Comparison of ENCODE assay signal across 9 mouse cellular contexts in the genomic region with DNA sequence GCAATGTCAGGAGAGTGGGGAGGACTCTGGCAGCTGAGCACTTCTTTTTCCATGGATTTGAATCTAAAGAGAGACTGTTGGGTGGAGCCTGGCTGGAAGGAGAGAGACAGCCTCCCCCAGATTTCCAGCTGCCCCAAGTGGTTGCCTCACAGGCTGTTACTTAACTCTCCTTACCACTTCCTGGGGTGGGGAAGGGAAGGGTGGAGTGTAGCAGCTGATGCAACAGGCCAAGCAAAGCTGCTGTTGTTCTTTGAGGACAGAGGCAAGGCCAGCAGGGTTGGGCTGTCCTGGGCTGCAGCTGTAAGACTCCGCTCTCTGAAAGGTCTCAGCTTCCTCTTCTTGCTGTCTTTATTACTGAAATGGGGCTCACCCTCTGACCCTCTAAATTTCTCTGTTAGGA. TPM values are rescaled to one million over a fixed set of nuclear protein-coding genes. Genes with fewer than 3 reads are reported as not detected.
A peak's percentile ranks its signal among the peaks of the same experiment; 100 is the strongest.
DNase-seq lines count a peak whose midpoint lies in the region; ATAC-seq and TF ChIP-seq lines count a peak whose summit lies in the region.
"Had no signal": no experiment of that assay in that cellular context is flagged by ENCODE, and none has a peak within 500 bp of the region (broad histone marks: within the 10 kb centered on the region; RNA-seq: fewer than 3 reads in every experiment).

No protein-coding gene starts in this region.

- TF ChIP-seq CTCF in heart, postnatal 0 days (IDR thresholded peaks at IDR 0.05; ENCODE audit: low read depth), result no peak

- DNase-seq in limb, embryonic 14.5 days (ENCODE audit: low spot score), result peak; percentile 38
- no peak for DNase-seq in limb, embryonic 10.5 days (ENCODE audit: low spot score)
- DNase-seq in c-Kit-positive CD71-negative TER-119-negative erythroid progenitor cells, embryonic 14.5 days (ENCODE audit: low read depth), result peak; percentile 62
- DNase-seq in heart, postnatal 0 days (ENCODE audit: low spot score), result peak; percentile 69
- peak; percentile 55 for DNase-seq in ovary, postnatal 36 days (ENCODE audit: low spot score)
- peak; percentile 67 to 87 for DNase-seq in urinary bladder, postnatal 36 days (ENCODE audit: low spot score in 2 of 2)

- H3K4me1 ChIP-seq in limb, embryonic 14.5 days (ENCODE audit: control insufficient read depth, insufficient read depth, low read length), result no peaks in the 10 kb centered on the region
- H3K4me1 ChIP-seq in limb, embryonic 10.5 days, result 0 out of 2 replicates have a peak, but pooled peaks cover 2% of the 10 kb centered on the region
- H3K4me1 ChIP-seq in heart, postnatal 0 days (ENCODE audit: control insufficient read depth, insufficient read depth), result 0 out of 2 replicates have a peak, but pooled peaks cover 9% of the 10 kb centered on the region
- H3K4me1 ChIP-seq in liver, embryonic 12.5 days, result peaks cover 27% of the 10 kb centered on the region
- no peaks in the 10 kb centered on the region for H3K4me1 ChIP-seq in hindbrain, embryonic 16.5 days (ENCODE audit: control insufficient read depth, insufficient read depth, low read depth, low read length)
- H3K4me1 ChIP-seq: neural tube, embryonic 13.5 days had no signal

- no peak overlapping the region for H3K9ac ChIP-seq in limb, embryonic 14.5 days (ENCODE audit: low read depth, low read length, severe bottlenecking)
- no peak overlapping the region for H3K9ac ChIP-seq in heart, postnatal 0 days (replicated peaks; ENCODE audit: low read depth, low read length)
- no peak overlapping the region for H3K9ac ChIP-seq in liver, embryonic 12.5 days
- H3K9ac ChIP-seq in hindbrain, embryonic 16.5 days (ENCODE audit: low read depth, low read length), result no peak overlapping the region
- H3K9ac ChIP-seq: neural tube, embryonic 13.5 days had no signal

- no peak for TF ChIP-seq EP300 in heart, postnatal 0 days (IDR thresholded peaks at IDR 0.05; ENCODE audit: low read depth)

- TF ChIP-seq POLR2A in limb, embryonic 14.5 days (IDR thresholded peaks at IDR 0.05; ENCODE audit: borderline replicate concordance, extremely low read depth, insufficient read depth, insufficient read length), result no peak

- H3K4me2 ChIP-seq in limb, embryonic 14.5 days (replicated peaks; ENCODE audit: low read depth, low read length, severe bottlenecking), result no peak overlapping the region
- H3K4me2 ChIP-seq in heart, postnatal 0 days (ENCODE audit: low read depth, low read length), result no peak overlapping the region
- H3K4me2 ChIP-seq in liver, embryonic 12.5 days, result no peak overlapping the region
- no peak overlapping the region for H3K4me2 ChIP-seq in hindbrain, embryonic 16.5 days (ENCODE audit: low read length)
- H3K4me2 ChIP-seq: neural tube, embryonic 13.5 days had no signal

- no peak overlapping the region for H3K27ac ChIP-seq in limb, embryonic 14.5 days (replicated peaks; ENCODE audit: low read depth, low read length)
- H3K27ac ChIP-seq in limb, embryonic 10.5 days, result no peak overlapping the region
- peak overlapping the region; percentile 66 for H3K27ac ChIP-seq in heart, postnatal 0 days (ENCODE audit: low read depth)
- H3K27ac ChIP-seq in liver, embryonic 12.5 days, result no peak overlapping the region
- H3K27ac ChIP-seq in hindbrain, embryonic 16.5 days (ENCODE audit: low read depth, low read length), result no peak overlapping the region
- H3K27ac ChIP-seq: neural tube, embryonic 13.5 days had no signal

- H3K4me3 ChIP-seq in limb, embryonic 14.5 days (replicated peaks; ENCODE audit: low read length), result no peak overlapping the region
- no peak overlapping the region for H3K4me3 ChIP-seq in limb, embryonic 10.5 days
- no peak overlapping the region for H3K4me3 ChIP-seq in heart, postnatal 0 days (ENCODE audit: low read depth, low read length)
- no peak overlapping the region for H3K4me3 ChIP-seq in liver, embryonic 12.5 days
- no peak overlapping the region for H3K4me3 ChIP-seq in hindbrain, embryonic 16.5 days (ENCODE audit: low read length)
- H3K4me3 ChIP-seq: neural tube, embryonic 13.5 days had no signal

- no peaks in the 10 kb centered on the region for H3K27me3 ChIP-seq in limb, embryonic 14.5 days (ENCODE audit: control insufficient read depth, insufficient read depth, low read length)
- H3K27me3 ChIP-seq in limb, embryonic 10.5 days (ENCODE audit: low read depth, poor library complexity, severe bottlenecking), result peaks cover 10% of the 10 kb centered on the region
- H3K27me3 ChIP-seq in heart, postnatal 0 days (ENCODE audit: control insufficient read depth, insufficient read depth, low read length), result no peaks in the 10 kb centered on the region
- H3K27me3 ChIP-seq in liver, embryonic 12.5 days (replicated peaks), result no peaks in the 10 kb centered on the region
- no peaks in the 10 kb centered on the region for H3K27me3 ChIP-seq in hindbrain, embryonic 16.5 days (replicated peaks; ENCODE audit: control insufficient read depth, insufficient read depth, low read length)

- no peaks in the 10 kb centered on the region for H3K36me3 ChIP-seq in limb, embryonic 14.5 days (ENCODE audit: control insufficient read depth, insufficient read depth, low read length)
- H3K36me3 ChIP-seq in limb, embryonic 10.5 days, result no peaks in the 10 kb centered on the region
- no peaks in the 10 kb centered on the region for H3K36me3 ChIP-seq in heart, postnatal 0 days (replicated peaks; ENCODE audit: control insufficient read depth, insufficient read depth, low read length)
- H3K36me3 ChIP-seq in liver, embryonic 12.5 days, result no peaks in the 10 kb centered on the region
- H3K36me3 ChIP-seq in hindbrain, embryonic 16.5 days (ENCODE audit: control insufficient read depth, insufficient read depth, low read length), result no peaks in the 10 kb centered on the region
- H3K36me3 ChIP-seq: neural tube, embryonic 13.5 days had no signal

- no peaks in the 10 kb centered on the region for H3K9me3 ChIP-seq in limb, embryonic 14.5 days (ENCODE audit: control insufficient read depth, low read length)
- H3K9me3 ChIP-seq in limb, embryonic 10.5 days (replicated peaks), result no peaks in the 10 kb centered on the region
- no peaks in the 10 kb centered on the region for H3K9me3 ChIP-seq in heart, postnatal 0 days (replicated peaks; ENCODE audit: control insufficient read depth, low read length)
- no peaks in the 10 kb centered on the region for H3K9me3 ChIP-seq in liver, embryonic 12.5 days (replicated peaks)
- H3K9me3 ChIP-seq in hindbrain, embryonic 16.5 days (ENCODE audit: control insufficient read depth, low read length), result no peaks in the 10 kb centered on the region
- H3K9me3 ChIP-seq: neural tube, embryonic 13.5 days had no signal

- WGBS in limb, embryonic 14.5 days, result 100% methylated on average over 1 of the region's 1 CpGs
- 100% methylated on average over 1 of the region's 1 CpGs for WGBS in limb, embryonic 10.5 days
- WGBS in heart, postnatal 0 days, result 88% methylated on average over 1 of the region's 1 CpGs
- 53% methylated on average over 1 of the region's 1 CpGs for whole genome bisulfite sequencing in liver, embryonic 12.5 days (ENCODE audit: insufficient replicate concordance)
- 93% methylated on average over 1 of the region's 1 CpGs for WGBS in hindbrain, embryonic 16.5 days

- ATAC-seq in limb, embryonic 14.5 days (ENCODE audit: low FRiP score, low read depth), result peak; percentile 26; the same call in 1 of the 2 replicates
- peak; percentile 81 for ATAC-seq in heart, postnatal 0 days (ENCODE audit: insufficient read depth, low read depth)
- 0 out of 2 replicates have a peak, but pooled peaks have one; percentile 40 for ATAC-seq in liver, embryonic 12.5 days
- ATAC-seq in hindbrain, embryonic 16.5 days, result no peak

RNA-seq across cellular contexts. Expression of gene Mrpl33, which starts 5.6 kb away (rescaled TPM):
- 76.9 and 138 TPM in 2 replicates for polyA plus RNA-seq in limb, embryonic 14.5 days (2012; rRNA removed)
- polyA plus RNA-seq in limb, embryonic 14.5 days (2014; fragmentation: Nextera tagmentation; extraction: Ambion mirVana), result 266 and 312 TPM in 2 replicates
- 254 and 274 TPM in 2 replicates for polyA plus RNA-seq in limb, embryonic 10.5 days (2016; fragmentation: Nextera tagmentation; extraction: Ambion mirVana)
- total RNA-seq in heart, postnatal 0 days (2014; rRNA removed; ENCODE audit: low replicate concordance), result 272 and 275 TPM in 2 replicates
- polyA plus RNA-seq in heart, postnatal 0 days (2015; fragmentation: Nextera tagmentation; extraction: Ambion mirVana), result 627 and 634 TPM in 2 replicates
- polyA plus RNA-seq in liver, embryonic 12.5 days (2016; fragmentation: Nextera tagmentation; extraction: Ambion mirVana), result 232 and 236 TPM in 2 replicates
- polyA plus RNA-seq in hindbrain, embryonic 16.5 days (2015; fragmentation: Nextera tagmentation; extraction: Ambion mirVana), result 197 and 215 TPM in 2 replicates
